Mouse (Mus musculus): Measurements from ENCODE around the gene Ppp2r3a.

The Ppp2r3a gene

DNA sequence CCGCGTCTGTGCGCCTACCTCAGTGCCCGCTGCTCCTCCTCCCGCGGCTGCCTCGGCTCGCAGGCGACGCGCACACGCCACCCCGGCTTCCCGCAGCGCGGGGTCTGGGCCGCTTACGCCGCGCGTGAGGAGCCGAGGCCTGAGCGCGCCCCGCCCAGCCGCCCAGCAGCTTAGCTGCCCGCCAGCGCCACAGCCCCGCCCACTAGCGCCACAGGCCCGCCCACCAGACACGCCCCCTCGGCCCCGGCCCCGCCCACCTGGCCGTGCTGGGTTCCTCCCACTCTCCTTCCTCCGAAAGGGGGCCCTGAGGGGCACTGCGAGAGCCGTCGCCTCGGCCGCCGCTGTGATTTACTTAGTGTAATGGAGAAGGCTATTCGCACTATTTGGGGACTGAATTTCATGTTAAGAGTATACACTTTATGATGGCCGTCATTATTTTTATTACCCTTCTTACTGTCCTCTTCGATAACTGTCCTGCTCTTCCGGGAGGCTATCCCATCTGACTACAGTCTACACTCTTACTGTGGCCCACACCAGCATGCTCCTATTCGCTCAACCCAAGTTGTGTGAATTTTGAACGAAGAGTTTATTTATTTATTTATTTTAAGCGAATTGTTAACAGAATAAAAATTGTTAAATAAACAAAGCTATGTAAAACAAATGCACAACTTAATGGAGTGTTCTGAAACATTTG, at the start of gene Ppp2r3a:
TSS of gene Ppp2r3a (minus strand) at position 152 of the 694 bp plus-strand sequence.
- ATAC-seq (ENCODE audit: low TSS enrichment): peak; percentile 84

DNA sequence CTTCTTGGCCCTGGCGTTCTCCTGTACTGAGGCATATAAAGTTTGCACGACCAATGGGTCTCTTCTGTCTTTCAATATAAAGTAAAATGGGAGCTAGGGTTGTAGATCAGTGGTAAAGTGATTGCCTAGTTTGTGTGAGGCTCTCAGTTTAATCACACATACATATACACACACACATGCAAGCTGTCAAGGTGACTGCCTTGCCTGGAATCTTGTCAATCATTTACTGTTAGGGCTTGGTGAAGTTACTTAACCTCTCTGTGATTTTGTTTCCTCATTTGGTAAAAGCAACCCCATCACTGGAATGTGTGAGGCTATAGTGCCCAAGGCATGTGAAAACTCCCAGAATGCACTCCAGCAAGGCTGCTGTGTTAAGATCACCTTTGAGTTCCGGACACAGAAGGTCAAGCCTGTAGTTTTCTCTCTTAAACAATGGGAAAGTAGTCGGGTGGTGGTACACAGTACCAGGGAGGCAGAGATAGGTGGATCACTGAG, 48.9 kb upstream of the Ppp2r3a start:
- ATAC-seq (ENCODE audit: low TSS enrichment): no peak

DNA sequence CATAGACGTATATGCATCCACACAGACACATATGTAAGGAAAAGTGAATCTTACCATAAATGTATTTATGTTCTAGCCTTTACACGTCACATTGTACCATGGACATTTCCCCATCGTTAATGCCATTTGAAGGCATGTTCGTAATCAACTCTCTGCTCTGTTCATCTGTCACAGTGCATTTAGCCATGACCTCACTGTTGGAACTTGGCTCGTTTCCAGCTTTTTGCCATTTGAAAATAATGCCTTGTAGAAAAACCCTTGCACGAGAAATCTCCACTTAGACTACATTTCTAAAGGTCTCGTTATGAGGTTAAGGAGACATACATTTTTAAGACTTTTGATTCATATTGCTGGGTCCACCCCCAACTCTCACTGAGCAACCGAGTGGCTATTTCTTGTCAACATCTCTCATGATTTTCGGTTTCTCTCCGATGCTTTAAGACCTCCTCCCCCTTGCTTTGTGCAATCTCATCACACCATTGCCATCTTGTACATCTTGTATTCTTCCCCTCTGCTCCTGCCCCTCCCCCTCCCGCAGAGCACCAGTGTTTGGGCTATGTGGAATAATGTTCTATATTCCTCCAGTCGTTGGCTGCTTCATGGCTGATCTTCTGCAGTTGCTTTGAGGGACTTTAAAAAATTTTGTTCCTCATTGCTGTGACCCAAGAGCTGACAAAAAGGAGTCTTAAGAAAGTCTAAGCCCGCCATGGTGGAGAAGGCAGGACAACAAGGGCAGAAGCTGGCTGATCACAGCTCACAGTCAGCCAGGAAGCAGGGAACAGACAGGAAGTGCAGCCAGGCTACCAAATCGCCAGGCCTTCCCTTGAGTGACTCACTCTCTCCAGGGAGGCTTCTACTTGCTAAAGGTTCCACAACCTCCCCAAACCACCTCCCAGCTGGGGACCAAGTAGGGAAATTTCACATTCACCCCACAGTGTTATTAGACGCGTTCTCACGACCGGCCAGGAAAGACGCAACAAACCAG, 40.4 kb upstream of the Ppp2r3a start:
- no peak for ATAC-seq (ENCODE audit: low TSS enrichment)

DNA sequence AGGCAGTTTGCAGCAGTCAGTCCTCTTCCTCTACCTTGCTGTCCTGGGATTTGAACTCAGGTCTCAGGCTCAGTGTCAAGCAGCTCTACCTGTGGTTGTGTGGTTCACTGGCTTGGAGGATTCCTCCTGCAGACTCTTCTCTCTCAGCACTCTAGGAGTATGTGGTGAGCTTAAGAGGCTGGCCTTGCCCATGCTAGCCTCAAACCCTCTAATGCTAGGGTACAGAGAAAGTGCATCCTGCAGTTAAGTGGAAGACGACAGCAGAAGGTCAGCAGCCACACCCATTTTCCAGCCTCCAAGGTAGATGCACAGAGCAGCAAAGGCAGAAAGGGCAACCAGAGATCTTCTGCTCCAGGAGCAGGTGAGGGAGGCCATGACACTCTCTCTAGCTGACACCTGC, 39.3 kb upstream of the Ppp2r3a start:
- ATAC-seq (ENCODE audit: low TSS enrichment): no peak

- no peak for ATAC-seq (ENCODE audit: low TSS enrichment)
Observed at GRCm38 (mm10) chr9:101289750-101290149, 38.2 kb upstream of the Ppp2r3a start.

- ATAC-seq (ENCODE audit: low TSS enrichment): no peak
Observed at GRCm38 (mm10) chr9:101288901-101289647, 37.5 kb upstream of the Ppp2r3a start.

DNA sequence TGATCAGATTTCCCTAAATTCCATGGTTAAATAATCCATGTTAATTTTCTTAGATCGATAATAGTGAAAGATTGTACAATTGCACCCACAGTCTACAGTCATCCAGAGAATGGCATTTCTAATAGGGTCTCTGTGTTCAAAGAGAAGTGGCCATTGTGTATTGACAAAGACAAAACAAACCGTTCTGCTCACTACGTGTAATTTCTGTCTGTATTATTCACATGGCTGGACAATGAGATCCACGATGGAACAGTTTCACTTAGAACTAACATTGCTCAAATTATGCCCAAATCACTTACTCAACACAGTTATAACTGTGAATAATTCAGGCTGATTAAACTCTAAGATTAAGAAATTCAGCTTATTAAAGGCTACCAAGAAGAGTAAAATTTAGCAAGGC, 35.2 kb upstream of the Ppp2r3a start:
- ATAC-seq (ENCODE audit: low TSS enrichment): no peak

- no peak for ATAC-seq (ENCODE audit: low TSS enrichment)
Observed at GRCm38 (mm10) chr9:101284049-101284448, 32.5 kb upstream of the Ppp2r3a start.

DNA sequence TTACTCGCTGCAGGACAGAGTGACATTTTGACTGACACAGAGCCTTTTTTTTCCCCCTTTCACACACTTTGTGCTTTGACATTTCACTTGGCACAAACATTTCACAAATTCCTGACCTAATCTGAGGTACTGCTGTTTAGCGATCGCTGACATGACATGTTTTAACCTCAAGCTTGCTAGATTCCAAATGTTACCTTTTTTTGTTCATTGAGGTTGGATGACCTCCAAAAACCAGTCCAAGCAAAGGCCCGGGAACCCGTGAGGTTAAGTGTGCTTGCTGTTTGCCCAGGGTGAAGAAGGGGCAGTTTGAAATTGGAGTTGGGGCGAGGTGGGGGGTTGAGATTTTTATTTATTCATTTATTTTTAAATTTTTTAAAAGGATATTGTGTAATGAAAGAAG, 31.1 kb upstream of the Ppp2r3a start:
- no peak for ATAC-seq (ENCODE audit: low TSS enrichment)

DNA sequence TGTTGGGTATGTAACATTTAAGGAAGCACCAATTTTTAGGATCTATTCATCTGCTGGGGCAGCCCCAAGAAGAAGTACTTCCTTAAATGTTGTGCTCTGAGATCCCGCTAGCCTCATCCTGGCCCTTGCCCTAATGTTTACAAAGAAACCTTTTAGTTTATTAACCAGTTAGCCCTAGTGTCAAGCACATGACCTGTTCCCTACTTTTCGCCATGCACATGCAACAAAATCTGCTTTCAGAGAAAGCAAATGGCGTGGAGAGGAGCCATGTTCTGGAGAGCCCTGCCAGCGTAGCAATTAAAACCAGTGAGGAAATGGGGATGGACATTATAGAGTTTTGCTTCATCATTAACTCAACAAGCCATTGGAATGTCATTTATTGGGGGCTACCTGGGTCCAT, 30.3 kb upstream of the Ppp2r3a start:
- no peak for ATAC-seq (ENCODE audit: low TSS enrichment)

DNA sequence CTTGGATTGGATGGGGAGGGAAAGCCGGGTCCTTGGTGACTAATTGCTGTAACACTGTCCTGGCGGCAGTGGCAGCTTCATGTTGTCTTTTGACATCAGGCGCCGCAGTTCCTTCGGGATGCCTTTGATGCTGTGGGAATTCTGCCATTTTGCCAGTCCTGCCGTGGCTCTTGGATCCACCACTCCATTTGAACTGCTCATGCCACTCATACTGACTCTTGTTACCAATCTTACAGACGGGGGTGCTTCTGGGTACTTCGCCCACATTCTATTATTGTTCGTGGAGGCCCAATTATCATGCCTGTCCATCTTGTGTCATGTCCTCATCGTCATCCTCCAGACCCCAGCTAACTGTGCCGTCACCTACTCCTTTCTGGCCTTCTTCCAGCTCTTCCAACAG, 29.7 kb upstream of the Ppp2r3a start:
- ATAC-seq (ENCODE audit: low TSS enrichment): no peak

DNA sequence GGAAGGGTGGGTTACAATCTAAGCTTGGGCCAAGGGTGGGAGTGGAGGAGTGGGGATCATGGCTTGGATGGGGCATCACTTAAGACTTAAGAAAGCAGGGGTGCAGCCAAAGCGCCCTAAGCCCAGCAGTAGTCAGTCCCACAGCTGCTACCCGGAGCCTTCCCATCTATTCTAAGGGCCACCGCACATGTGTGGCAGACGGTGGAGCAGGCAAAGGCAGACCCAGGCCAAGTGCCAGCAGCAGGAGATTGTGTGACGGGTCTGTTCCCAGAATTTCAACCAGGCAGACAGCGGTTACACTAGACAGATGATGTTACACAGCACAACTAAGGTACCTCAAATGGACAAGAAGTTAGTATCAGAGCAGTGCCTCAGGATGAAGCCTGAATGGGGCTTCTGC, 29.3 kb upstream of the Ppp2r3a start:
- no peak for ATAC-seq (ENCODE audit: low TSS enrichment)

DNA sequence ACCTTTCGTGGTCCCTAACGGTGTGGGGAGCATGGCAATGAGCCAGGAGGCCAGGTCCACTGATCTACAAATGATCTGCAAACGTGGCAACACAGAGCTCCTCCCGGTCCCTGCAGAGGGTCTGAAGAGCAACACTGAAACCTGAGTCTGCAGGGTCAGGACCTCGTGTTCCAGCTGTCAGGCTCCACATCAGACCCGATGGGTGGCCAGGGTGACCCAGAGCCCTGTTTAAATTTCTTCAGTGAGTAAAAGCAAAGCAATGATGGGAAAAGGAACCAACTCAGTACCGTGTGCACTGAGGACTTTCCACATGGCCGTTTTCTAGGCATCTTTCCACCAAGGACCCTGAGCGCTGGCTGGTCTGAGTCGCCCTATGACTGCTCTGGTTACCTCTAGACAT, 28.6 kb upstream of the Ppp2r3a start:
- ATAC-seq (ENCODE audit: low TSS enrichment): no peak

DNA sequence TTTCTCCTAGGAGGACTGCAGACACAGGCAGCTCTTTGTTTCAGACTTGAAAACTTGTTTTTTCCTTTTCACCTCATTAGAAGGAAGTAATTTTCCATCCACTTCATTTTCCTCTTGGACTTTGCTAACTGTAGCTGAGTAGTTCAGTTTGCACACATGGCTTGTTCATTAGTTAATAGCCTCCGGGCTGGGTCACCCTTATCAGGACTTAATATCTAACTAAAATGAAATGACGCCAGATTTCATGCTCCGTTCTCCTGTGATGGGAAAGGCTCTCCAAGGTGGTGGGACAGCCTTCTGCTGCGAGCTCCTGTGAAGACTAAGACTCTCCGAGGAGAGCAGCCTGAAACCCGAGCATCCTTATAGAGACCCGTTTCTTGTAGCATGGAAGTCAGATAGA, 21.1 kb upstream of the Ppp2r3a start:
- ATAC-seq (ENCODE audit: low TSS enrichment): no peak

DNA sequence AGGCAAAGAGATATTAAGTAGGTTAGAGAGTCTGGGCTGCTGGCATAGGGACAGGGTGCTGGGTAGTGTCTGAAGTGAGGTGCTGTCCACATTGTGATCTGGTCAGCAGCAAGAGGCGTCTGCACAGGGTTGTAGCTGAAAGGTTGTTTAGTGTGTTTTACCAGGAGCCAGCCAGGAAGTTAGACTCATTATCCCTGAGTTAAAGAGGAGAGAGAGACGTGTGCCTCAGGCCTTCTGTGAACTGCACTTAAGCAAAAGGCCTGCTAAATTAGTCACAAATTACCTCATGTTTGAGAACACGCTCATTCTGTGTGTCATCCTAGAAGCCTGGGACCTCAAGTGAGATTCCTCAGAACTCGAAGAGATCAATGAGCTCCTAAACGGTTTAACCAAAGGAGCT, 18.4 kb upstream of the Ppp2r3a start:
- no peak for ATAC-seq (ENCODE audit: low TSS enrichment)

DNA sequence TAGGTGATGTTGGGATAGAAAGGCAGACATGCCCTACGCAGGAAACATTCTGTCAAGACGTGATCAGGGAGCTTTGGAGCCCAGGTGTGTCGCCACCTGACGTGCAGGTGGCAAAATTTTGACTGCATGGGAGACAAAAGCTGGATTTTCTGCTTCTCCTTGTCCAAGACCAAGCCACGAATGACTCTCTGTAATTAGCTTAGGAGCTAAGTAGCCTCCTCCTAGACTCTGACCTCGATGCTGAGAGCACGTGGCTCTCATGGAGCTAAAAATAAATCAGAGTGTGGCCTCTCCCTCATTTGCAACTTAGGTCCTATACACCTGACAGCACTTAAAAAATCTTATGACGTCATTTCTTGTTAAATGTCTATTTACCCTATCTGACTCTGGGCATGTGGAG, 14.4 kb upstream of the Ppp2r3a start:
- ATAC-seq (ENCODE audit: low TSS enrichment): no peak

- peak; percentile 98 for ATAC-seq (ENCODE audit: low TSS enrichment)
Observed at GRCm38 (mm10) chr9:101265546-101265945, 14.0 kb upstream of the Ppp2r3a start.

DNA sequence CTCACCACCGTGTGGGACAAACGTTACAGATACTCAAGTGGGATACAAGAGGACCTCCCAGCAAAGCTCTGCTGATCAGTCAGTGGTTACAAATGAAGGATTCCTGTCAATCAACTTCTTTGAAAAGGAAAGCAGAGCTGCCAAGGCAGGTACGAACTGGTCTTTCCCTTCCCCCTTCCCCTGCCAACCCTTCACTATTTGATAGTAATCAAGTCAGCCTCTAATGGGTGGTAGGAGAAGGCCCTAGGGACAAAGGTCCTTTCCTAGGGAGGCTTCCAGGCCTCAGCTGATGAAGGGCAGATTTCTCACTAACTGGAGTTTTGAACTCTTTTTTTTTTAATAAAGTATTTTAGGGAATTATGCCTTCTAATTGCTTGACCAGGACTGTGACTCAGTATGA, 11.2 kb upstream of the Ppp2r3a start:
- no peak for ATAC-seq (ENCODE audit: low TSS enrichment)

DNA sequence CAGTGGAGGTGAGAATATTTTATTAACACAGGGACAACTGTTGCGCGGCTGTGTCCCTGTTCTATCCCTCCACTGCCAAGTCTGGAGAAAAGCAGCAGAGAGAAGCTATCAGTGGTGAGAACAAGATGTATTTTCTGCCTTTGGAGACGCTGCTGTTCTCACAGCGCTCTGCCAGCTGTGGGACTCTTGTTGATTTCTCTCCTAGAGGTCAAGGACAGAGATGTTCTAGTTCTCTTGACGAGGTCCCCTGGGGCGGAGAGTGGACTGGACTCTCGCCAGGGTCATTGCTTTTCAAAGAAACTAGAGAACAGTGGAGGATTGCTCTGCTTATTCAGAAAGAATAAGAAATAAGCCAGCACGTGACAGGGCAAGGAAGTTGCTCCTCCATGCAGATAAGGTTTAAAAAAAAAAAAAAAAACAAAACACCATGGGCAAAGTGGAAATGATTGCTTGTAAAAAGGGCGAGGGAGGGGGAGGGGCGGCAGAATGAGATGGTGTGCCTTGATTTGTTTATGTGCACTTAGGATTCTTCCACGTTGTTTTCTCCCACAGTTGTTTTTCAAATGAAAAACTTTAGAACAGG, 10.5 kb upstream of the Ppp2r3a start:
- ATAC-seq (ENCODE audit: low TSS enrichment): peak; percentile 51; the same call in 1 of the 2 replicates

GRCm38 (mm10) chr9:101261443-101261842, 9.8 kb upstream of the Ppp2r3a start:
- no peak for ATAC-seq (ENCODE audit: low TSS enrichment)

DNA sequence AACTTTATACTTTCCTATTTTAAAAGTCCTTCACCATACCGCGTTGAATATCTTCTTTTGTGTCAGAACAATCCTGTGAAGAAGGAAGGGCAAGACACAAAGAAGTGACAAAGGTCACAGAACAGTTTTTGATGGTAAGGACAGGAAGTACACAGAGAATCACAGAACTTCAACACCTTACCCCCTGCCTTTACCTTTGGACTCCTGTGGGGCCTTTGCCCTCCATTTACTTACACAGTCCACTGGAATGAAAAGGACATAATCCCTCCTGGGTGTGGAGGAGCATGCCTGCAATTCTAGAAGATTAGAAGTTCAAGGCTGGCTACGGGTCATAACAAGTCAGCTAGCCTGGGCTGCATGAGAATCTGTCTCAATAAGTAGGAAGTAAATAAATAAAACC, 1.5 kb upstream of the Ppp2r3a start:
- ATAC-seq (ENCODE audit: low TSS enrichment): no peak

DNA sequence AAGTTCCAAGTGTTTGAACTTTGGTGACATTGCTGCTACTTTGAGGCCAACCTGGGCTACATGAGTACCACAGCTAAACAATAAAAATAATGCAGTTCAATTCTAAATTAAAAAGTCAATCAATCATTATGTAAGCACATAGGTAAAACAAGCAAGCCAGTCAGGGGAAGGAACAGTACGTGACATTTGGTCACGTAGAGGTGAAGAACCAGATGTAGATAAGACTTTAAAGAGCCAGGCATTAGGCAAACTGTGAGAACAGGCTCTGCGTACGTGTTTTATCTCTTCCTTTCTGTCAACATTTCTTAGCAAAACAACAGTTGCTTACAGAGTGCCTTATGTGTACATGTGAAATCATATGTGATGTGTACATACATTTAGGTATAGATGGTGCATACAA, 946 bp upstream of the Ppp2r3a start:
- no peak for ATAC-seq (ENCODE audit: low TSS enrichment)

Data from frontal cortex, adult (tissue).